Mouse (Mus musculus) embryonic fibroblast, embryonic 13.5 days (primary cell): ENCODE measurements around the gene Nfib.

Source experiments
- CTCF ChIP-seq: IDR thresholded peaks from 2 replicates; pipeline ENCODE4 v1.5.1; 2011; ENCODE audit warnings: mild to moderate bottlenecking, control low read depth, low read length, moderate library complexity, borderline replicate concordance; ENCODE audit not compliant: insufficient read depth
- POLR2A ChIP-seq: IDR thresholded peaks from 2 replicates; pipeline ENCODE4 v1.6.1; 2011; ENCODE audit warnings: low read depth, mild to moderate bottlenecking, control low read depth, low read length, moderate library complexity

GRCm38 (mm10) chr4:82635881-82636280 is 69.7 kb downstream of the Nfib start:
- TF ChIP-seq CTCF (no peak), POLR2A (no peak)
